Mouse (Mus musculus): Measurements from ENCODE around the gene Adam6a.
"Not testable (repeated sequence)": the region's sequence is repeated elsewhere in the genome, so short reads cannot be mapped to it uniquely, and the experiment has no call there.

Gene Adam6a

GRCm38 (mm10) chr12:113543608-113544007 is at the start of gene Adam6a:
Adam6a (plus strand) TSS chr12:113543908.
- not testable (repeated sequence) for ATAC-seq (ENCODE audit: insufficient number of reproducible peaks, low FRiP score, low TSS enrichment)

GRCm38 (mm10) chr12:113525901-113526300 is 17.8 kb upstream of the Adam6a start:
- no peak for ATAC-seq (ENCODE audit: insufficient number of reproducible peaks, low FRiP score, low TSS enrichment)

GRCm38 (mm10) chr12:113578241-113578640 is 34.5 kb downstream of the Adam6a start:
- no peak for ATAC-seq (ENCODE audit: insufficient number of reproducible peaks, low FRiP score, low TSS enrichment)

GRCm38 (mm10) chr12:113588001-113588400 is 44.3 kb downstream of the Adam6a start:
- ATAC-seq (ENCODE audit: insufficient number of reproducible peaks, low FRiP score, low TSS enrichment) = no peak
